Mouse (Mus musculus): ENCODE measurements around the gene Ugt2b35. TPM values are rescaled to one million over a fixed set of nuclear protein-coding genes. Genes with fewer than 3 reads are reported as not detected.
"Not testable (repeated sequence)": the region's sequence is repeated elsewhere in the genome, so short reads cannot be mapped to it uniquely, and the experiment has no call there.

The Ugt2b35 gene
- not detected in 2 replicates for polyA plus RNA-seq (2016; fragmentation: Nextera tagmentation; extraction: Ambion mirVana)

- H3K4me3 ChIP-seq = no peak within 1 kb of the TSS
- ATAC-seq (ENCODE audit: low FRiP score, low read depth) = no peak
- WGBS = 81% methylated on average over 4 of the region's 4 CpGs
Observed at GRCm38 (mm10) chr5:87000395-87001073, at the start of gene Ugt2b35. TSS of gene Ugt2b35 (plus strand) at chr5:87000860.

GRCm38 (mm10) chr5:86960504-86960903 is 40.2 kb upstream of the Ugt2b35 start:
- Histone ChIP-seq H3K9me3 (no peaks in the 10 kb centered on the region), H3K4me3 (no peak overlapping the region), H3K27me3 (replicated peaks) (no peaks in the 10 kb centered on the region), H3K36me3 (no peaks in the 10 kb centered on the region), H3K4me2 (replicated peaks) (no peak overlapping the region), H3K27ac (no peak overlapping the region), H3K9ac (no peak overlapping the region), H3K4me1 (no peaks in the 10 kb centered on the region)
- no peak for ATAC-seq (ENCODE audit: low FRiP score, low read depth)
- WGBS = 70% methylated on average over 3 of the region's 3 CpGs

More at GRCm38 (mm10) chr5:87000395-87001073, at the start of gene Ugt2b35:
- Histone ChIP-seq H3K9me3 (no peaks in the 10 kb centered on the region), H3K27me3 (replicated peaks) (no peaks in the 10 kb centered on the region), H3K36me3 (no peaks in the 10 kb centered on the region), H3K9ac (no peak within 1 kb of the TSS), H3K27ac (no peak within 1 kb of the TSS), H3K4me2 (replicated peaks) (no peak within 1 kb of the TSS), H3K4me1 (no peaks in the 10 kb centered on the region)

- WGBS = 80% methylated on average over 3 of the region's 3 CpGs
- H3K9ac ChIP-seq = no peak overlapping the region
- H3K27ac ChIP-seq = no peak overlapping the region
- H3K9me3 ChIP-seq = no peaks in the 10 kb centered on the region
- H3K4me3 ChIP-seq = no peak overlapping the region
- H3K27me3 ChIP-seq (replicated peaks) = no peaks in the 10 kb centered on the region
- no peak overlapping the region for H3K4me2 ChIP-seq (replicated peaks)
- H3K36me3 ChIP-seq = no peaks in the 10 kb centered on the region
- ATAC-seq (ENCODE audit: low FRiP score, low read depth) = no peak
- no peaks in the 10 kb centered on the region for H3K4me1 ChIP-seq
Observed at GRCm38 (mm10) chr5:86961587-86962358, 38.9 kb upstream of the Ugt2b35 start.

GRCm38 (mm10) chr5:86962849-86963248 is 37.8 kb upstream of the Ugt2b35 start:
- 10% methylated on average over 1 of the region's 1 CpGs for WGBS
- not testable (repeated sequence) for H3K4me2 ChIP-seq (replicated peaks); H3K9me3 ChIP-seq

GRCm38 (mm10) chr5:86967271-86967670 is 33.4 kb upstream of the Ugt2b35 start:
- H3K4me3 ChIP-seq; H3K27me3 ChIP-seq (replicated peaks); ATAC-seq (ENCODE audit: low FRiP score, low read depth); H3K36me3 ChIP-seq; H3K4me1 ChIP-seq; H3K4me2 ChIP-seq (replicated peaks); H3K9ac ChIP-seq; H3K9me3 ChIP-seq; H3K27ac ChIP-seq: not testable (repeated sequence)
- 92% methylated on average over 5 of the region's 5 CpGs for WGBS

More at GRCm38 (mm10) chr5:86962849-86963248, 37.8 kb upstream of the Ugt2b35 start:
- not testable (repeated sequence) for H3K36me3 ChIP-seq; H3K4me1 ChIP-seq; H3K27me3 ChIP-seq (replicated peaks); H3K27ac ChIP-seq; H3K4me3 ChIP-seq; H3K9ac ChIP-seq; ATAC-seq (ENCODE audit: low FRiP score, low read depth)

GRCm38 (mm10) chr5:87004735-87005134 is 4.1 kb downstream of the Ugt2b35 start:
- no peak overlapping the region for H3K9ac ChIP-seq
- no peaks in the 10 kb centered on the region for H3K4me1 ChIP-seq
- no peaks in the 10 kb centered on the region for H3K36me3 ChIP-seq
- H3K27me3 ChIP-seq (replicated peaks) = no peaks in the 10 kb centered on the region
- H3K27ac ChIP-seq = no peak overlapping the region
- WGBS = 91% methylated on average over 6 of the region's 6 CpGs
- no peaks in the 10 kb centered on the region for H3K9me3 ChIP-seq
- H3K4me3 ChIP-seq = no peak overlapping the region
- H3K4me2 ChIP-seq (replicated peaks) = no peak overlapping the region
- no peak for ATAC-seq (ENCODE audit: low FRiP score, low read depth)

GRCm38 (mm10) chr5:87015477-87015876 is 14.8 kb downstream of the Ugt2b35 start:
- Histone ChIP-seq H3K36me3 (no peaks in the 10 kb centered on the region), H3K9me3 (no peaks in the 10 kb centered on the region), H3K4me3 (no peak overlapping the region), H3K4me1 (no peaks in the 10 kb centered on the region), H3K27ac (no peak overlapping the region), H3K9ac (no peak overlapping the region), H3K27me3 (replicated peaks) (no peaks in the 10 kb centered on the region), H3K4me2 (replicated peaks) (no peak overlapping the region)
- WGBS = 76% methylated on average over 3 of the region's 3 CpGs
- no peak for ATAC-seq (ENCODE audit: low FRiP score, low read depth)

- no peak overlapping the region for H3K4me2 ChIP-seq (replicated peaks)
- ATAC-seq (ENCODE audit: low FRiP score, low read depth) = no peak
- H3K9me3 ChIP-seq = no peaks in the 10 kb centered on the region
- H3K27ac ChIP-seq = no peak overlapping the region
- no peaks in the 10 kb centered on the region for H3K27me3 ChIP-seq (replicated peaks)
- H3K4me3 ChIP-seq = no peak overlapping the region
- no peaks in the 10 kb centered on the region for H3K4me1 ChIP-seq
- H3K36me3 ChIP-seq = no peaks in the 10 kb centered on the region
- WGBS = 85% methylated on average over 3 of the region's 3 CpGs
- H3K9ac ChIP-seq = no peak overlapping the region
Observed at GRCm38 (mm10) chr5:87027359-87027758, 26.7 kb downstream of the Ugt2b35 start.

- Histone ChIP-seq H3K9me3 (no peaks in the 10 kb centered on the region), H3K4me1 (no peaks in the 10 kb centered on the region), H3K9ac (no peak overlapping the region), H3K4me2 (replicated peaks) (no peak overlapping the region), H3K4me3 (no peak overlapping the region), H3K36me3 (no peaks in the 10 kb centered on the region), H3K27me3 (replicated peaks) (no peaks in the 10 kb centered on the region), H3K27ac (no peak overlapping the region)
- no peak for ATAC-seq (ENCODE audit: low FRiP score, low read depth)
- WGBS = 91% methylated on average over 1 of the region's 1 CpGs
Observed at GRCm38 (mm10) chr5:87030624-87031023, 30.0 kb downstream of the Ugt2b35 start.

Other genes starting within 250 kb of the Ugt2b35 start
- 49.0 and 50.6 TPM in 2 replicates for gene Ythdc1, start 196.6 kb upstream of the Ugt2b35 start, polyA plus RNA-seq (2016; fragmentation: Nextera tagmentation; extraction: Ambion mirVana)
- not detected in 2 replicates for gene Ugt2b34, start 93.9 kb upstream of the Ugt2b35 start, polyA plus RNA-seq (2016; fragmentation: Nextera tagmentation; extraction: Ambion mirVana)
- not detected in 2 replicates for gene Ugt2b1, start 74.3 kb upstream of the Ugt2b35 start, polyA plus RNA-seq (2016; fragmentation: Nextera tagmentation; extraction: Ambion mirVana)
- gene Ugt2b36, start 91.7 kb downstream of the Ugt2b35 start, polyA plus RNA-seq (2016; fragmentation: Nextera tagmentation; extraction: Ambion mirVana) = not detected in 2 replicates
- gene Ugt2b5, start 139.5 kb downstream of the Ugt2b35 start, polyA plus RNA-seq (2016; fragmentation: Nextera tagmentation; extraction: Ambion mirVana) = not detected in 2 replicates

All from neural tube, embryonic 12.5 days (tissue).